Mouse (Mus musculus): ENCODE results near the gene Map3k6. TPM values are rescaled to one million over a fixed set of nuclear protein-coding genes. Genes with fewer than 3 reads are reported as not detected.

The Map3k6 gene
- polyA plus RNA-seq, 1 experiment from 2014 or later, result 2.8 TPM

- Histone ChIP-seq H3K36me3 (peaks cover 23% of the 10 kb centered on the region), H3K4me1 (peaks cover 46% of the 10 kb centered on the region), H3K27me3 (replicated peaks) (no peaks in the 10 kb centered on the region), H3K4me2 (peak within 1 kb of the TSS; percentile 81), H3K4me3 (peak within 1 kb of the TSS; percentile 95), H3K9me3 (replicated peaks) (no peaks in the 10 kb centered on the region), H3K27ac (peak within 1 kb of the TSS; percentile 91), H3K9ac (peak within 1 kb of the TSS; percentile 90)
- WGBS (ENCODE audit: insufficient replicate concordance), result under 1% methylated on average over 73 of the region's 73 CpGs
- ATAC-seq, result peak; percentile 92
Measured at GRCm38 (mm10) chr4:133277104-133278026, 36.7 kb downstream of the Map3k6 start, which contains the start of gene Tmem222. TSS of gene Tmem222 (minus strand) at chr4:133277792.

- Histone ChIP-seq H3K4me3 (peak overlapping the region; percentile 95), H3K9ac (peak overlapping the region; percentile 90), H3K27me3 (replicated peaks) (no peaks in the 10 kb centered on the region), H3K9me3 (replicated peaks) (no peaks in the 10 kb centered on the region), H3K4me1 (peaks cover 53% of the 10 kb centered on the region), H3K27ac (peak overlapping the region; percentile 91), H3K36me3 (peaks cover 22% of the 10 kb centered on the region), H3K4me2 (peak overlapping the region; percentile 81)
- no peak for ATAC-seq
- WGBS (ENCODE audit: insufficient replicate concordance), result 15% methylated on average over 6 of the region's 6 CpGs
Measured at GRCm38 (mm10) chr4:133278067-133278466, 37.4 kb downstream of the Map3k6 start.

- Histone ChIP-seq H3K4me1 (peaks cover 57% of the 10 kb centered on the region), H3K36me3 (peaks cover 18% of the 10 kb centered on the region), H3K27me3 (replicated peaks) (no peaks in the 10 kb centered on the region), H3K27ac (peak overlapping the region; percentile 91), H3K4me3 (peak overlapping the region; percentile 95), H3K4me2 (peak overlapping the region; percentile 81), H3K9me3 (replicated peaks) (no peaks in the 10 kb centered on the region), H3K9ac (peak overlapping the region; percentile 90; the same call in 1 of the 2 replicates)
- WGBS (ENCODE audit: insufficient replicate concordance), result 77% methylated on average over 3 of the region's 3 CpGs
- no peak for ATAC-seq
Measured at GRCm38 (mm10) chr4:133278482-133278881, 37.9 kb downstream of the Map3k6 start.

- H3K9ac ChIP-seq, result no peak overlapping the region
- H3K36me3 ChIP-seq, result no peaks in the 10 kb centered on the region
- H3K27ac ChIP-seq, result no peak overlapping the region
- no peak for ATAC-seq
- no peak overlapping the region for H3K4me3 ChIP-seq
- peaks cover 69% of the 10 kb centered on the region for H3K4me1 ChIP-seq
- 40% methylated on average over 7 of the region's 7 CpGs for whole genome bisulfite sequencing (ENCODE audit: insufficient replicate concordance)
- H3K9me3 ChIP-seq (replicated peaks), result no peaks in the 10 kb centered on the region
- H3K27me3 ChIP-seq (replicated peaks), result no peaks in the 10 kb centered on the region
- H3K4me2 ChIP-seq, result no peak overlapping the region
Measured at GRCm38 (mm10) chr4:133281513-133281912, 40.9 kb downstream of the Map3k6 start.

- no peak for ATAC-seq
- H3K9ac ChIP-seq, result no peak overlapping the region
- H3K27ac ChIP-seq, result no peak overlapping the region
- H3K36me3 ChIP-seq, result no peaks in the 10 kb centered on the region
- no peaks in the 10 kb centered on the region for H3K27me3 ChIP-seq (replicated peaks)
- no peak overlapping the region for H3K4me2 ChIP-seq
- peaks cover 69% of the 10 kb centered on the region for H3K4me1 ChIP-seq
- no peak overlapping the region for H3K4me3 ChIP-seq
- 37% methylated on average over 5 of the region's 5 CpGs for WGBS (ENCODE audit: insufficient replicate concordance)
- H3K9me3 ChIP-seq (replicated peaks), result no peaks in the 10 kb centered on the region
Measured at GRCm38 (mm10) chr4:133281951-133282481, 41.4 kb downstream of the Map3k6 start.

GRCm38 (mm10) chr4:133282656-133283055 is 42.0 kb downstream of the Map3k6 start:
- Histone ChIP-seq H3K9me3 (replicated peaks) (no peaks in the 10 kb centered on the region), H3K27ac (no peak overlapping the region), H3K27me3 (replicated peaks) (no peaks in the 10 kb centered on the region), H3K4me2 (no peak overlapping the region), H3K4me1 (peaks cover 75% of the 10 kb centered on the region), H3K36me3 (no peaks in the 10 kb centered on the region), H3K4me3 (no peak overlapping the region), H3K9ac (no peak overlapping the region)
- ATAC-seq, result no peak
- WGBS (ENCODE audit: insufficient replicate concordance), result 39% methylated on average over 4 of the region's 4 CpGs

GRCm38 (mm10) chr4:133285299-133285698 is 44.7 kb downstream of the Map3k6 start:
- Histone ChIP-seq H3K9me3 (replicated peaks) (no peaks in the 10 kb centered on the region), H3K4me3 (no peak overlapping the region), H3K9ac (peak overlapping the region; percentile 2; the same call in 1 of the 2 replicates), H3K27me3 (replicated peaks) (no peaks in the 10 kb centered on the region; the same call in 1 of the 2 replicates), H3K4me2 (peak overlapping the region; percentile 42), H3K36me3 (no peaks in the 10 kb centered on the region), H3K27ac (peak overlapping the region; percentile 79), H3K4me1 (peaks cover 66% of the 10 kb centered on the region)
- peak; percentile 76 for ATAC-seq
- WGBS (ENCODE audit: insufficient replicate concordance), result 29% methylated on average over 3 of the region's 3 CpGs

- H3K9ac ChIP-seq, result peak overlapping the region; percentile 2; the same call in 1 of the 2 replicates
- no peaks in the 10 kb centered on the region; the same call in 1 of the 2 replicates for H3K27me3 ChIP-seq (replicated peaks)
- peak; percentile 91 for ATAC-seq
- peak overlapping the region; percentile 79 for H3K27ac ChIP-seq
- H3K36me3 ChIP-seq, result no peaks in the 10 kb centered on the region
- 12% methylated on average over 5 of the region's 5 CpGs for WGBS (ENCODE audit: insufficient replicate concordance)
- peaks cover 66% of the 10 kb centered on the region for H3K4me1 ChIP-seq
- peak overlapping the region; percentile 42 for H3K4me2 ChIP-seq
- H3K9me3 ChIP-seq (replicated peaks), result no peaks in the 10 kb centered on the region
- no peak overlapping the region for H3K4me3 ChIP-seq
Measured at GRCm38 (mm10) chr4:133285950-133286349, 45.3 kb downstream of the Map3k6 start.

- H3K9me3 ChIP-seq (replicated peaks), result no peaks in the 10 kb centered on the region
- 48% methylated on average over 4 of the region's 4 CpGs for WGBS (ENCODE audit: insufficient replicate concordance)
- H3K27me3 ChIP-seq (replicated peaks), result no peaks in the 10 kb centered on the region; the same call in 1 of the 2 replicates
- H3K4me1 ChIP-seq, result peaks cover 66% of the 10 kb centered on the region
- H3K9ac ChIP-seq, result no peak overlapping the region
- peak overlapping the region; percentile 42 for H3K4me2 ChIP-seq
- H3K36me3 ChIP-seq, result no peaks in the 10 kb centered on the region
- ATAC-seq, result no peak
- no peak overlapping the region for H3K27ac ChIP-seq
- H3K4me3 ChIP-seq, result no peak overlapping the region
Measured at GRCm38 (mm10) chr4:133286476-133287077, 46.0 kb downstream of the Map3k6 start.

GRCm38 (mm10) chr4:133291255-133291654 is 50.6 kb downstream of the Map3k6 start:
- H3K9ac ChIP-seq, result no peak overlapping the region
- H3K27me3 ChIP-seq (replicated peaks), result peaks cover 4% of the 10 kb centered on the region
- no peak overlapping the region for H3K4me3 ChIP-seq
- peaks cover 38% of the 10 kb centered on the region for H3K4me1 ChIP-seq
- WGBS (ENCODE audit: insufficient replicate concordance), result 56% methylated on average over 1 of the region's 1 CpGs
- no peak overlapping the region for H3K4me2 ChIP-seq
- ATAC-seq, result peak; percentile 65; the same call in 1 of the 2 replicates
- H3K9me3 ChIP-seq (replicated peaks), result no peaks in the 10 kb centered on the region
- peaks cover 31% of the 10 kb centered on the region for H3K36me3 ChIP-seq
- no peak overlapping the region for H3K27ac ChIP-seq

GRCm38 (mm10) chr4:133292405-133292804 is 51.8 kb downstream of the Map3k6 start:
- peaks cover 4% of the 10 kb centered on the region for H3K27me3 ChIP-seq (replicated peaks)
- no peaks in the 10 kb centered on the region for H3K9me3 ChIP-seq (replicated peaks)
- no peak overlapping the region for H3K4me2 ChIP-seq
- H3K36me3 ChIP-seq, result peaks cover 42% of the 10 kb centered on the region
- H3K4me1 ChIP-seq, result peaks cover 26% of the 10 kb centered on the region
- H3K27ac ChIP-seq, result no peak overlapping the region
- no peak overlapping the region for H3K9ac ChIP-seq
- ATAC-seq, result no peak
- 79% methylated on average over 4 of the region's 4 CpGs for WGBS (ENCODE audit: insufficient replicate concordance)
- no peak overlapping the region for H3K4me3 ChIP-seq
